Mouse (Mus musculus): ENCODE measurements around the gene Kcng3.

DNA sequence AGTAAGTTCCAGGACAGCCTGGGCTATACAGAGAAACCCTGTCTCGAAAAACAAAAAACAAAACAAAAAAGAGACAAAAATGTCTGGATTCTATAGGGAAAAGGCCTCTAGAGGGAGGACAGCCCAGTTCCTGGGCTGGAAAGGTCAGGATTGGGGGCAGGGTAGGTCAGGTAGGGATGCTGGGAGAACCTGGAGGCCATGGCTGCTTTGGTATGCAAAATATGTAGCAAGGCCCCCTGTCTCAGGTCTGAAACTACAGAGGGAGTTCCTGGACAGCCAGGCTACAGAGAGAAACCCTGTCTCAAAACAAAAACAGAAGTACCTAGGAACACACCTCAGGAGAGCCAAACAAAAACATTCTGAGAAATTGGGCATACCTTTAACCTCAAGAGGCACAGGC is 45.7 kb upstream of the Kcng3 start:
- TF ChIP-seq CTCF (IDR thresholded peaks at IDR 0.05; ENCODE audit: extremely low read depth, insufficient read depth, insufficient read length, insufficient replicate concordance) = no peak
- TF ChIP-seq POLR2A (IDR thresholded peaks at IDR 0.05; ENCODE audit: low read depth, low read length) = no peak

Data from spleen, adult 2 months (tissue).